Mouse (Mus musculus): ENCODE data around the gene Car4.

- TF ChIP-seq POLR2A (IDR thresholded peaks at IDR 0.05; ENCODE audit: borderline replicate concordance, extremely low read depth, insufficient read depth, insufficient read length, poor library complexity, severe bottlenecking) (no peak), CTCF (IDR thresholded peaks at IDR 0.05; ENCODE audit: borderline replicate concordance, extremely low read depth, insufficient read depth, insufficient read length) (no peak)
These were observed 10.7 kb downstream of the Car4 start for GRCm38 (mm10) chr11:84968309-84968708.

All from brain, embryonic 14.5 days (tissue).